ENCODE assay signal across 8 mouse cellular contexts in genomic region chr17:32166687-32167086, GRCm38 (mm10). TPM values are rescaled to one million over a fixed set of nuclear protein-coding genes. Genes with fewer than 3 reads are reported as not detected.
DNase-seq lines count a peak whose midpoint lies in the region; ATAC-seq and TF ChIP-seq lines count a peak whose summit lies in the region.

TSS of gene Notch3 (minus strand) at chr17:32166852.

- no peak within 1 kb of the TSS for H3K27ac ChIP-seq in CH12.LX (ENCODE audit: insufficient read depth, low read depth)
- peak within 1 kb of the TSS; percentile 76 for H3K27ac ChIP-seq in forebrain, embryonic 15.5 days (replicated peaks)
- H3K27ac ChIP-seq in hindbrain, embryonic 12.5 days, result peak within 1 kb of the TSS; percentile 92
- H3K27ac ChIP-seq in liver, embryonic 11.5 days (ENCODE audit: low read depth, low read length), result peak within 1 kb of the TSS; percentile 66
- peak within 1 kb of the TSS; percentile 91 for H3K27ac ChIP-seq in neural tube, embryonic 13.5 days (replicated peaks)

- in situ Hi-C loops in CH12.LX (cut with MboI; ENCODE audit: low pct_ligation_motif_present, low pct_unique_long_range_greater_than_20kb, low sequenced_read_pairs), result no loop called here

- no peak for TF ChIP-seq EP300 in CH12.LX (IDR thresholded peaks at IDR 0.05; ENCODE audit: low read length)

- no peak for TF ChIP-seq POLR2A in CH12.LX (IDR thresholded peaks at IDR 0.05; ENCODE audit: low read depth, low read length)

- peak within 1 kb of the TSS in 1 of 3 experiments; percentile 34 for H3K4me3 ChIP-seq in CH12.LX (replicated peaks in 1 of 3; ENCODE audit: low read depth in 2 of 3, low read length in 2 of 3, poor library complexity in 1 of 3)
- H3K4me3 ChIP-seq in forebrain, embryonic 15.5 days, result peak within 1 kb of the TSS; percentile 57
- H3K4me3 ChIP-seq in hindbrain, embryonic 12.5 days, result peak within 1 kb of the TSS; percentile 62
- peak within 1 kb of the TSS; percentile 67 for H3K4me3 ChIP-seq in liver, embryonic 11.5 days (ENCODE audit: low read depth, low read length)
- peak within 1 kb of the TSS; percentile 53 for H3K4me3 ChIP-seq in neural tube, embryonic 13.5 days

- H3K9ac ChIP-seq in CH12.LX (ENCODE audit: insufficient read depth, low read depth), result no peak within 1 kb of the TSS
- peak within 1 kb of the TSS; percentile 69 for H3K9ac ChIP-seq in forebrain, embryonic 15.5 days (replicated peaks)
- peak within 1 kb of the TSS; percentile 73 for H3K9ac ChIP-seq in hindbrain, embryonic 12.5 days
- peak within 1 kb of the TSS; percentile 64 for H3K9ac ChIP-seq in liver, embryonic 11.5 days (ENCODE audit: low read depth, low read length)
- H3K9ac ChIP-seq in neural tube, embryonic 13.5 days, result peak within 1 kb of the TSS; percentile 78

- peaks cover 3% of the 10 kb centered on the region for H3K9me3 ChIP-seq in CH12.LX (replicated peaks; ENCODE audit: low read length)
- H3K9me3 ChIP-seq in forebrain, embryonic 15.5 days, result no peaks in the 10 kb centered on the region
- no peaks in the 10 kb centered on the region for H3K9me3 ChIP-seq in hindbrain, embryonic 12.5 days (replicated peaks)
- no peaks in the 10 kb centered on the region for H3K9me3 ChIP-seq in liver, embryonic 11.5 days (ENCODE audit: control insufficient read depth, low read length)
- H3K9me3 ChIP-seq in neural tube, embryonic 13.5 days, result no peaks in the 10 kb centered on the region

- ATAC-seq in forebrain, embryonic 15.5 days (replicated peaks), result peak; percentile 23; the same call in 1 of the 2 replicates
- ATAC-seq in hindbrain, embryonic 12.5 days (ENCODE audit: low FRiP score), result peak; percentile 24
- peak; percentile 50 for ATAC-seq in liver, embryonic 11.5 days (replicated peaks; ENCODE audit: low FRiP score)
- ATAC-seq in neural tube, embryonic 13.5 days (ENCODE audit: low read depth), result peak; percentile 4; the same call in 1 of the 2 replicates

- dilution Hi-C loops in CH12.LX (cut with MboI; ENCODE audit: extremely low pct_ligation_motif_present, extremely low pct_unique_long_range_greater_than_20kb, low sequenced_read_pairs), result no loop called here

- WGBS in forebrain, embryonic 15.5 days, result under 1% methylated on average over 24 of the region's 39 CpGs
- under 1% methylated on average over 26 of the region's 39 CpGs for WGBS in hindbrain, embryonic 12.5 days
- WGBS in liver, embryonic 11.5 days, result under 1% methylated on average over 37 of the region's 39 CpGs
- WGBS in neural tube, embryonic 13.5 days, result under 1% methylated on average over 37 of the region's 39 CpGs

- H3K36me3 ChIP-seq in CH12.LX (replicated peaks in 1 of 2; ENCODE audit: control insufficient read depth in 1 of 2, insufficient read depth in 1 of 2, low read length in 1 of 2), result no peaks in the 10 kb centered on the region
- no peaks in the 10 kb centered on the region for H3K36me3 ChIP-seq in forebrain, embryonic 15.5 days
- H3K36me3 ChIP-seq in hindbrain, embryonic 12.5 days, result no peaks in the 10 kb centered on the region
- H3K36me3 ChIP-seq in liver, embryonic 11.5 days (ENCODE audit: control insufficient read depth, insufficient read depth, low read length), result no peaks in the 10 kb centered on the region
- H3K36me3 ChIP-seq in neural tube, embryonic 13.5 days, result no peaks in the 10 kb centered on the region

- H3K27me3 ChIP-seq in CH12.LX (replicated peaks), result peaks cover 24% of the 10 kb centered on the region
- no peaks in the 10 kb centered on the region for H3K27me3 ChIP-seq in forebrain, embryonic 15.5 days
- no peaks in the 10 kb centered on the region; the same call in 1 of the 2 replicates for H3K27me3 ChIP-seq in hindbrain, embryonic 12.5 days
- peaks cover 31% of the 10 kb centered on the region for H3K27me3 ChIP-seq in liver, embryonic 11.5 days (replicated peaks; ENCODE audit: control insufficient read depth, insufficient read depth, low read length)
- H3K27me3 ChIP-seq in neural tube, embryonic 13.5 days, result no peaks in the 10 kb centered on the region

- peak within 1 kb of the TSS; percentile 99 for H3K4me2 ChIP-seq in CH12.LX (ENCODE audit: insufficient read depth, low read depth, poor library complexity, severe bottlenecking)
- H3K4me2 ChIP-seq in forebrain, embryonic 15.5 days (replicated peaks), result peak within 1 kb of the TSS; percentile 97
- peak within 1 kb of the TSS; percentile 86 for H3K4me2 ChIP-seq in hindbrain, embryonic 12.5 days (replicated peaks)
- peak within 1 kb of the TSS; percentile 97 for H3K4me2 ChIP-seq in liver, embryonic 11.5 days
- peak within 1 kb of the TSS; percentile 76 for H3K4me2 ChIP-seq in neural tube, embryonic 13.5 days

- peaks cover 27 to 31% of the 10 kb centered on the region in 2 experiments for H3K4me1 ChIP-seq in CH12.LX (ENCODE audit: control insufficient read depth in 1 of 2, insufficient read depth in 2 of 2)
- peaks cover 41% of the 10 kb centered on the region for H3K4me1 ChIP-seq in forebrain, embryonic 15.5 days
- H3K4me1 ChIP-seq in hindbrain, embryonic 12.5 days, result peaks cover 48% of the 10 kb centered on the region
- peaks cover 30% of the 10 kb centered on the region for H3K4me1 ChIP-seq in liver, embryonic 11.5 days (replicated peaks; ENCODE audit: control insufficient read depth, insufficient read depth, low read length)
- peaks cover 51% of the 10 kb centered on the region for H3K4me1 ChIP-seq in neural tube, embryonic 13.5 days (replicated peaks)

- no peak for TF ChIP-seq RAD21 in CH12.LX (IDR thresholded peaks at IDR 0.05; ENCODE audit: low read depth, low read length)

- DNase-seq in CH12.LX (ENCODE audit: extremely low read depth), result no peak
- peak; percentile 71 for DNase-seq in Muller cell, postnatal 12 days (ENCODE audit: inconsistent ontology term)
- DNase-seq in liver, embryonic 11.5 days (ENCODE audit: low spot score), result peak; percentile 77
- DNase-seq in c-Kit-positive CD71-positive TER-119-positive erythroid progenitor cells, embryonic 14.5 days (ENCODE audit: low spot score), result no peak
- DNase-seq in left cerebral cortex, adult 18-20 months (ENCODE audit: low spot score in 2 of 2), result no peak

- TF ChIP-seq CTCF in CH12.LX (conservative IDR thresholded peaks at IDR 0.05 in 1 of 2, IDR thresholded peaks at IDR 0.05 in 1 of 2; ENCODE audit: low read depth in 2 of 2, low read length in 2 of 2), result no peak

- H3K79me2 ChIP-seq in CH12.LX (replicated peaks; ENCODE audit: control insufficient read depth, extremely low read depth, insufficient read depth, poor library complexity, severe bottlenecking), result no peaks in the 10 kb centered on the region

TF ChIP-seq in CH12.LX, 34 proteins besides CTCF, POLR2A, EP300 and RAD21:
- TF ChIP-seq ZKSCAN1 (IDR thresholded peaks at IDR 0.05; ENCODE audit: borderline replicate concordance, low read depth, low read length) (no peak), JUN (IDR thresholded peaks at IDR 0.05; ENCODE audit: insufficient read depth, low read depth, low read length) (no peak), TBP (conservative IDR thresholded peaks at IDR 0.05; ENCODE audit: low read depth, low read length) (no peak), E2F4 (IDR thresholded peaks at IDR 0.05; ENCODE audit: insufficient replicate concordance, low read depth, low read length) (no peak), ZMIZ1 (IDR thresholded peaks at IDR 0.05; ENCODE audit: low read depth, low read length) (no peak), USF2 (conservative IDR thresholded peaks at IDR 0.05; ENCODE audit: low read depth, low read length) (no peak), MAFK (IDR thresholded peaks at IDR 0.05; ENCODE audit: insufficient replicate concordance, low read length) (no peak), ZC3H11A (IDR thresholded peaks at IDR 0.05; ENCODE audit: low read depth, low read length) (no peak), CHD2 (IDR thresholded peaks at IDR 0.05; ENCODE audit: low read length) (no peak), MYC (IDR thresholded peaks at IDR 0.05; ENCODE audit: low read depth, low read length) (no peak), NRF1 (IDR thresholded peaks at IDR 0.05; ENCODE audit: low read depth, low read length) (no peak), HCFC1 (IDR thresholded peaks at IDR 0.05; ENCODE audit: low read depth, low read length) (no peak), MEF2A (IDR thresholded peaks at IDR 0.05; ENCODE audit: borderline replicate concordance, low read depth, low read length) (no peak), POLR2AphosphoS2 (IDR thresholded peaks at IDR 0.05; ENCODE audit: low read depth, low read length) (no peak)

RNA-seq across cellular contexts. Expression of gene Notch3, which starts in this region (rescaled TPM):
- 0.08 and 0.17 TPM in 2 replicates for total RNA-seq in CH12.LX (2012; rRNA removed)
- total RNA-seq in CH12.LX (2014; rRNA removed), result not detected in 2 replicates
- polyA plus RNA-seq in CH12.LX (2012; ENCODE audit: insufficient read length, low read depth), result not detected in 2 replicates
- polyA plus RNA-seq in forebrain, embryonic 15.5 days (2015; fragmentation: Nextera tagmentation; extraction: Ambion mirVana), result 5.6 and 5.8 TPM in 2 replicates
- 23.6 TPM in 2 replicates for polyA plus RNA-seq in hindbrain, embryonic 12.5 days (2016; fragmentation: Nextera tagmentation; extraction: Ambion mirVana)
- 5.1 and 5.4 TPM in 2 replicates for polyA plus RNA-seq in liver, embryonic 11.5 days (2014; fragmentation: Nextera tagmentation; extraction: Ambion mirVana)
- 7.6 and 9.0 TPM in 2 replicates for polyA plus RNA-seq in neural tube, embryonic 13.5 days (2015; fragmentation: Nextera tagmentation; extraction: Ambion mirVana)
- 1 to 10 TPM; 5.3 to 6.7 TPM for total RNA-seq in left cerebral cortex, adult 18-20 months (2021)

Comparison
In these comparisons a context has a peak if more than half of its experiments do, and no peak if none do; other contexts are left out.
1. RNA of gene Notch3 (total RNA-seq): 5.3 to 6.7 TPM in left cerebral cortex, adult 18-20 months; 0.08 to 0.17 TPM in CH12.LX; every median in the first group is over 4 times any median in the second.
2. DNase-seq: peak in Muller cell, postnatal 12 days (single experiment) and liver, embryonic 11.5 days (single experiment); none in CH12.LX (single experiment), c-Kit-positive CD71-positive TER-119-positive erythroid progenitor cells, embryonic 14.5 days (single experiment) and left cerebral cortex, adult 18-20 months (0 of 2).
3. Peak in every context shown above with its lines, with median percentiles within 50 percentile points of each other: H3K4me2 ChIP-seq and ATAC-seq.